Mouse (Mus musculus) ES-Bruce4 (cell line): ENCODE data around the gene Enpp7. TPM values are rescaled to one million over a fixed set of nuclear protein-coding genes. Genes with fewer than 3 reads are reported as not detected.

Experiments
- H3K27ac ChIP-seq: 2 replicates; pipeline ENCODE4 v1.5.1; 2012; ENCODE audit warnings: low read length, inconsistent platforms; ENCODE audit not compliant: insufficient read depth
- H3K27me3 ChIP-seq: 2 replicates; pipeline ENCODE4 v1.6.1; 2012; ENCODE audit warnings: mild to moderate bottlenecking, low read length, inconsistent platforms; ENCODE audit not compliant: control insufficient read depth, poor library complexity, insufficient read depth, severe bottlenecking
- H3K36me3 ChIP-seq: 2 replicates; pipeline ENCODE4 v1.6.1; 2012; ENCODE audit warnings: inconsistent platforms, mild to moderate bottlenecking, low read length, moderate library complexity; ENCODE audit not compliant: control insufficient read depth, poor library complexity, insufficient read depth, severe bottlenecking
- H3K4me1 ChIP-seq: one replicate; pipeline ENCODE4 v1.8.1; 2011; ENCODE audit warnings: low read length; ENCODE audit not compliant: control insufficient read depth, insufficient read depth
- H3K4me3 ChIP-seq: 2 replicates; pipeline ENCODE4 v1.5.1; 2011; ENCODE audit warnings: low read depth, mild to moderate bottlenecking, low read length
- H3K9ac ChIP-seq: 2 replicates; pipeline ENCODE4 v1.6.1; 2012; ENCODE audit warnings: low read depth, mild to moderate bottlenecking, inconsistent platforms; ENCODE audit not compliant: poor library complexity, severe bottlenecking
- H3K9me3 ChIP-seq: replicated peaks from 2 replicates; pipeline ENCODE4 v1.6.1; 2012; ENCODE audit warnings: mild to moderate bottlenecking, low read length, inconsistent platforms; ENCODE audit not compliant: control insufficient read depth, poor library complexity, insufficient read depth, severe bottlenecking
- CTCF ChIP-seq: IDR thresholded peaks from one replicate; pipeline ENCODE4 v1.8.1; 2011; ENCODE audit warnings: low read depth, low read length
- EP300 ChIP-seq: IDR thresholded peaks from 2 replicates; pipeline ENCODE4 v1.6.1; 2011; ENCODE audit warnings: low read depth, low read length; ENCODE audit not compliant: insufficient read depth
- POLR2A ChIP-seq: IDR thresholded peaks from one replicate; pipeline ENCODE4 v1.8.1; 2011; ENCODE audit warnings: low read length; ENCODE audit not compliant: insufficient read depth
- polyA plus RNA-seq: library from polyadenylated mRNA; stranded (reverse); fragments of >200 nt; gene quantifications from 2 replicates; pipeline ENCODE4 v1.2.4, GENCODE M21; 2011; ENCODE audit warnings: low read depth; ENCODE audit not compliant: missing spikeins, insufficient read depth, insufficient read length

The Enpp7 gene
- not detected in 2 replicates for polyA plus RNA-seq

DNA sequence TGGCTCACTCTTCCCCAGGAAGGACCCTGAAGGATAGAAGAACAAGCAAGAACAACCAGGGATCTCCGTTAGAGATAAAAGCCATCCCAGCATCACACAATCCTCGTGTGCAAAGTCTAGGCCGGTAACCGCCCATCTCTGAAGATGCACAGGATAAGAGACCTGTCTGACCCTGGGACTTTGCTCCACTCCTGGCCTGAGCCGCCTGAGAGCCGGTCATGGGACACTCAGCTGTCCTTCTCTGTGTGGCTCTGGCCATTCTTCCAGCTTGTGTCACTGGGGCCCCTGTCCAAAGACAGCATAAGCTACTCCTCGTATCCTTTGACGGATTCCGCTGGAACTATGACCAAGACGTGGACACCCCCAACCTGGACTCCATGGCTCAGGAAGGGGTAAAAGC lies at the start of gene Enpp7:
Gene Enpp7 (plus strand): TSS at position 190 of the 400 bp plus-strand sequence.
- Histone ChIP-seq H3K27me3 (no peaks in the 10 kb centered on the region), H3K36me3 (no peaks in the 10 kb centered on the region), H3K9ac (no peak within 1 kb of the TSS), H3K9me3 (no peaks in the 10 kb centered on the region), H3K27ac (no peak within 1 kb of the TSS), H3K4me3 (no peak within 1 kb of the TSS), H3K4me1 (no peaks in the 10 kb centered on the region)
- TF ChIP-seq CTCF, result no peak
- no peak for TF ChIP-seq EP300

DNA sequence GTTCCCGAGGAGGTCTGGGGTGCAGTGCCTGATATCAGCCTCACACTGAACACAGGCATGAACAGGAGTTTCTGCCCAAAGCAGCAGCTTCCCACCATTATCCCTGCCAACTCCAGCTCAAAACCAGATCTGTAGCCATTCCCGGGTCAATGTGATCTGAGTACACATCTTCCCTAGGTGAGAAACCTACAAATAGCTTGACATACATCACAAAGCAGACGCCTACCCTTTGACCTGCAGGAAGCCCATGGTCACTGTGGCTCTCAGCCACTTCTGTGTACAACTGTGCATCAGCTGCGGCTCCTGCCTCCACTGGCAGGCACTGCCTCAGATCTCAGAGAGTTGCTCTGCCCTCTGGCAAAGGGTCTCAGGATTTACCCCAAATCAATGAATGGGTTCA lies 48.3 kb upstream of the Enpp7 start:
- TF ChIP-seq CTCF (no peak), POLR2A (no peak), EP300 (no peak)
- Histone ChIP-seq H3K27ac (no peak overlapping the region), H3K36me3 (no peaks in the 10 kb centered on the region), H3K9me3 (no peaks in the 10 kb centered on the region), H3K27me3 (no peaks in the 10 kb centered on the region), H3K4me1 (no peaks in the 10 kb centered on the region), H3K4me3 (no peak overlapping the region), H3K9ac (no peak overlapping the region)

GRCm38 (mm10) chr11:118940539-118940938 lies 47.4 kb upstream of the Enpp7 start:
- Histone ChIP-seq H3K27me3 (no peaks in the 10 kb centered on the region), H3K4me3 (no peak overlapping the region), H3K36me3 (no peaks in the 10 kb centered on the region), H3K9ac (no peak overlapping the region), H3K4me1 (no peaks in the 10 kb centered on the region), H3K9me3 (no peaks in the 10 kb centered on the region), H3K27ac (no peak overlapping the region)
- TF ChIP-seq CTCF, result no peak

GRCm38 (mm10) chr11:118941268-118941667 lies 46.7 kb upstream of the Enpp7 start:
- no peaks in the 10 kb centered on the region for H3K36me3 ChIP-seq
- H3K4me3 ChIP-seq, result no peak overlapping the region
- no peak for TF ChIP-seq POLR2A
- no peak for TF ChIP-seq EP300
- TF ChIP-seq CTCF, result no peak
- H3K4me1 ChIP-seq, result no peaks in the 10 kb centered on the region
- no peak overlapping the region for H3K9ac ChIP-seq
- no peaks in the 10 kb centered on the region for H3K27me3 ChIP-seq
- H3K9me3 ChIP-seq, result no peaks in the 10 kb centered on the region
- H3K27ac ChIP-seq, result no peak overlapping the region

GRCm38 (mm10) chr11:118945868-118946267 lies 42.1 kb upstream of the Enpp7 start:
- TF ChIP-seq CTCF (no peak), EP300 (no peak), POLR2A (no peak)
- no peak overlapping the region for H3K9ac ChIP-seq
- H3K4me1 ChIP-seq, result no peaks in the 10 kb centered on the region
- H3K9me3 ChIP-seq, result no peaks in the 10 kb centered on the region
- H3K27ac ChIP-seq, result no peak overlapping the region
- no peaks in the 10 kb centered on the region for H3K36me3 ChIP-seq
- no peaks in the 10 kb centered on the region for H3K27me3 ChIP-seq
- no peak overlapping the region for H3K4me3 ChIP-seq

DNA sequence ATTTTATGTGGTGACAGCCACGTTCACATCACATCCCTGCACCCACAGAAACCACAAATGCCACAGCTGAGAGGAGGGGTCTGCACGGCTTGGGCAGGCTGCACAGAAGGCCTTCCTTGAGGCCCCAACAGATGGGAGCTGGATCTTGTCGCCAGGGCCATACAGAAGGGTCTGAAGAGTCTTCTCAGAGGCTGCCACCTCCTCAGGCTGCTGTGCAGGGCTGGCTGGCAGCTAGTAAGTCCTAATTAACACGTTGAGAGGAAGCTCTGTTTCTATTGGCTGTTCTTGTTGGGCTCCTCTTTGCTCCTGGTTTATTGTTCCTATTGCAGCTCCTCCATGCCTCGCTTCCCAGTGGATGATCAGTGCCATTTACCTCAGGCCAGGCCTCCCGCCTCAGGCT lies 33.0 kb upstream of the Enpp7 start:
- H3K27me3 ChIP-seq, result no peaks in the 10 kb centered on the region
- no peak overlapping the region for H3K4me3 ChIP-seq
- no peaks in the 10 kb centered on the region for H3K4me1 ChIP-seq
- H3K36me3 ChIP-seq, result no peaks in the 10 kb centered on the region
- TF ChIP-seq EP300, result no peak
- TF ChIP-seq CTCF, result no peak
- TF ChIP-seq POLR2A, result no peak
- no peak overlapping the region for H3K9ac ChIP-seq
- H3K27ac ChIP-seq, result no peak overlapping the region
- no peaks in the 10 kb centered on the region for H3K9me3 ChIP-seq
